In the genomic region with DNA sequence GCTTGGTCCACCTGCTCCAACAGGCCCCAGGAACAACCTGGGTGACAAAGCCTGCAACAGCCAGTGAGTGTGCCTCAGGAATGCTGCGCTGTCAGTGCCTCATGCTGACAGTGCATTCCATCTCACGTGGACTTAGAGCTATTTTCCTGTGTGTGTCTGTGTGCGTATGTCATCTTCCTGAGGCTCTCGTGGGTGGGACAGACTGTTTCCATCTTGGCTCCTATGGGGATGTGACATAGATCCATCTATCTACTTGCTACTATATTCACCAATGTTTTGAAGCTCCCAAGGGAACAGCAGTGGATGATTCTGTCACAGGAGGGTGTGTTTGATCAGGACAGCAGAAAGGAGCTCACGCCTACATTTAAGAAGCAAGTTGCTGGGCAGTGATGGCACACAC, we compare ENCODE assay signal across 29 mouse cellular contexts. TPM values are rescaled to one million over a fixed set of nuclear protein-coding genes. Genes with fewer than 3 reads are reported as not detected.
DNase-seq lines count a peak whose midpoint lies in the region; ATAC-seq lines count a peak whose summit lies in the region.
"Had no signal": no experiment of that assay in that cellular context is flagged by ENCODE, and none has a peak within 500 bp of the region (broad histone marks: within the 10 kb centered on the region; RNA-seq: fewer than 3 reads in every experiment).

No protein-coding gene starts in this region.

- no peak for DNase-seq in frontal cortex, postnatal 10 days (ENCODE audit: low spot score in 2 of 2)
- no peak for DNase-seq in midbrain, embryonic 10.5 days (ENCODE audit: low spot score)
- DNase-seq in midbrain, embryonic 14.5 days = no peak
- peak; percentile 36 for DNase-seq in 416B (ENCODE audit: low read depth)
- DNase-seq in embryonic facial prominence, embryonic 14.5 days (ENCODE audit: low spot score) = no peak
- no peak for DNase-seq in gastrocnemius, postnatal 25 days
- DNase-seq: adrenal gland, postnatal 36 days; cerebellum, adult 11 months; cerebellum, postnatal 14 days; gastrocnemius, postnatal 36 days; heart, adult 2 months; kidney, adult 18-20 months; layer of hippocampus, adult 9-11 months; lung, postnatal 4 days; right cerebral cortex, postnatal 14 days; spleen, adult 18-20 months had no signal

- no peaks in the 10 kb centered on the region for H3K27me3 ChIP-seq in midbrain, embryonic 10.5 days (ENCODE audit: low read depth, poor library complexity, severe bottlenecking)
- H3K27me3 ChIP-seq in midbrain, embryonic 14.5 days (ENCODE audit: control insufficient read depth, insufficient read depth, low read length) = no peaks in the 10 kb centered on the region
- H3K27me3 ChIP-seq in embryonic facial prominence, embryonic 14.5 days (replicated peaks; ENCODE audit: control insufficient read depth, insufficient read depth, low read length) = no peaks in the 10 kb centered on the region
- H3K27me3 ChIP-seq: embryonic facial prominence, embryonic 12.5 days; forebrain, embryonic 15.5 days; limb, embryonic 15.5 days; lung, embryonic 15.5 days; midbrain, embryonic 12.5 days; Patski had no signal

- WGBS in midbrain, embryonic 10.5 days = 72% methylated on average over 5 of the region's 5 CpGs
- WGBS in midbrain, embryonic 14.5 days = 84% methylated on average over 5 of the region's 5 CpGs
- 58% methylated on average over 5 of the region's 5 CpGs for WGBS in embryonic facial prominence, embryonic 14.5 days

- H3K9ac ChIP-seq in midbrain, embryonic 14.5 days (replicated peaks; ENCODE audit: low read length) = no peak overlapping the region
- H3K9ac ChIP-seq in embryonic facial prominence, embryonic 14.5 days (ENCODE audit: low read depth, low read length) = no peak overlapping the region
- H3K9ac ChIP-seq: embryonic facial prominence, embryonic 12.5 days; forebrain, embryonic 15.5 days; limb, embryonic 15.5 days; liver, embryonic 14.5 days; lung, embryonic 15.5 days; midbrain, embryonic 12.5 days had no signal

- 0 out of 2 replicates have a peak overlapping the region, but pooled peaks have one; percentile 13 for H3K27ac ChIP-seq in midbrain, embryonic 10.5 days (replicated peaks)
- no peak overlapping the region for H3K27ac ChIP-seq in midbrain, embryonic 14.5 days (replicated peaks; ENCODE audit: low read depth, low read length)
- H3K27ac ChIP-seq in embryonic facial prominence, embryonic 14.5 days (replicated peaks; ENCODE audit: low read depth, low read length) = 0 out of 2 replicates have a peak overlapping the region, but pooled peaks have one; percentile 4
- H3K27ac ChIP-seq: forebrain, embryonic 15.5 days; heart, adult 2 months; hindbrain, postnatal 0 days; kidney, postnatal 0 days; left cerebral cortex, adult 2 months; limb, embryonic 15.5 days; liver, embryonic 14.5 days; lung, embryonic 15.5 days; midbrain, embryonic 12.5 days had no signal

- no peak overlapping the region for H3K4me3 ChIP-seq in midbrain, embryonic 10.5 days
- no peak overlapping the region for H3K4me3 ChIP-seq in midbrain, embryonic 14.5 days (replicated peaks; ENCODE audit: low read depth, low read length)
- no peak overlapping the region for H3K4me3 ChIP-seq in embryonic facial prominence, embryonic 14.5 days (ENCODE audit: low read depth, low read length)
- H3K4me3 ChIP-seq: embryonic facial prominence, embryonic 12.5 days; forebrain, embryonic 15.5 days; heart, adult 2 months; left cerebral cortex, adult 2 months; limb, embryonic 15.5 days; lung, embryonic 15.5 days; midbrain, embryonic 12.5 days had no signal

- ATAC-seq in frontal cortex, adult (ENCODE audit: low TSS enrichment) = peak; percentile 32; the same call in 1 of the 2 replicates
- no peak for ATAC-seq in midbrain, embryonic 14.5 days (ENCODE audit: low FRiP score, low TSS enrichment)
- no peak for ATAC-seq in embryonic facial prominence, embryonic 14.5 days (ENCODE audit: low read depth)
- ATAC-seq: forebrain, embryonic 15.5 days; hindbrain, postnatal 0 days; Patski had no signal

- no peak overlapping the region for H3K4me2 ChIP-seq in midbrain, embryonic 14.5 days (ENCODE audit: low read length)
- no peak overlapping the region for H3K4me2 ChIP-seq in embryonic facial prominence, embryonic 14.5 days (ENCODE audit: low read depth, low read length)
- H3K4me2 ChIP-seq: embryonic facial prominence, embryonic 12.5 days; forebrain, embryonic 15.5 days; limb, embryonic 15.5 days; lung, embryonic 15.5 days; midbrain, embryonic 12.5 days had no signal

- H3K9me3 ChIP-seq in midbrain, embryonic 10.5 days (replicated peaks) = no peaks in the 10 kb centered on the region
- no peaks in the 10 kb centered on the region for H3K9me3 ChIP-seq in midbrain, embryonic 14.5 days (ENCODE audit: control insufficient read depth, low read length)
- no peaks in the 10 kb centered on the region for H3K9me3 ChIP-seq in embryonic facial prominence, embryonic 14.5 days (ENCODE audit: control insufficient read depth, low read length)
- H3K9me3 ChIP-seq: embryonic facial prominence, embryonic 12.5 days; forebrain, embryonic 15.5 days; limb, embryonic 15.5 days; lung, embryonic 15.5 days; midbrain, embryonic 12.5 days had no signal

- peaks cover 52% of the 10 kb centered on the region for H3K4me1 ChIP-seq in midbrain, embryonic 10.5 days
- peaks cover 16% of the 10 kb centered on the region for H3K4me1 ChIP-seq in midbrain, embryonic 14.5 days (ENCODE audit: control insufficient read depth, insufficient read depth, low read length)
- peaks cover 40% of the 10 kb centered on the region for H3K4me1 ChIP-seq in embryonic facial prominence, embryonic 14.5 days (ENCODE audit: control insufficient read depth, insufficient read depth, low read length)

- H3K36me3 ChIP-seq in midbrain, embryonic 10.5 days = no peaks in the 10 kb centered on the region
- H3K36me3 ChIP-seq in midbrain, embryonic 14.5 days (ENCODE audit: control insufficient read depth, insufficient read depth, low read length) = 0 out of 2 replicates have a peak, but pooled peaks cover under 1% of the 10 kb centered on the region
- no peaks in the 10 kb centered on the region for H3K36me3 ChIP-seq in embryonic facial prominence, embryonic 14.5 days (ENCODE audit: control insufficient read depth, insufficient read depth, low read length)
- H3K36me3 ChIP-seq: embryonic facial prominence, embryonic 12.5 days; forebrain, embryonic 15.5 days; limb, embryonic 15.5 days; lung, embryonic 15.5 days; midbrain, embryonic 12.5 days had no signal

RNA-seq across cellular contexts. Expression of a gene that starts 3.4 kb away (rescaled TPM):
- 87.6 and 103 TPM in 2 replicates for polyA plus RNA-seq in midbrain, embryonic 10.5 days (2016; fragmentation: Nextera tagmentation; extraction: Ambion mirVana)
- polyA plus RNA-seq in midbrain, embryonic 14.5 days (2014; fragmentation: Nextera tagmentation; extraction: Ambion mirVana) = 99.4 and 121 TPM in 2 replicates
- polyA plus RNA-seq in embryonic facial prominence, embryonic 14.5 days (2014; fragmentation: Nextera tagmentation; extraction: Ambion mirVana) = 29.3 and 33.8 TPM in 2 replicates
- total RNA-seq in gastrocnemius, postnatal 25 days (2021) = 1 to 10 TPM; 3.1 TPM

RNA-seq across cellular contexts. Expression of a gene that starts 17.6 kb away (rescaled TPM):
- 0.02 and 0.07 TPM in 2 replicates for polyA plus RNA-seq in midbrain, embryonic 10.5 days (2016; fragmentation: Nextera tagmentation; extraction: Ambion mirVana)
- polyA plus RNA-seq in midbrain, embryonic 14.5 days (2014; fragmentation: Nextera tagmentation; extraction: Ambion mirVana) = 0.11 and 0.20 TPM in 2 replicates
- polyA plus RNA-seq in embryonic facial prominence, embryonic 14.5 days (2014; fragmentation: Nextera tagmentation; extraction: Ambion mirVana) = 0.17 and 0.28 TPM in 2 replicates
- under 1 TPM in 1 of 2 experiments, not detected in 1; 0.03 TPM for total RNA-seq in gastrocnemius, postnatal 25 days (2021)
- total RNA-seq: hematopoietic stem cell, adult 5-6 weeks had no signal
- polyA plus RNA-seq: kidney, postnatal 0 days; neural tube, embryonic 11.5 days had no signal

RNA-seq across cellular contexts. Expression of a gene that starts 40.0 kb away (rescaled TPM):
- polyA plus RNA-seq in midbrain, embryonic 10.5 days (2016; fragmentation: Nextera tagmentation; extraction: Ambion mirVana) = 35.1 and 39.2 TPM in 2 replicates
- polyA plus RNA-seq in midbrain, embryonic 14.5 days (2014; fragmentation: Nextera tagmentation; extraction: Ambion mirVana) = 27.9 and 28.1 TPM in 2 replicates
- polyA plus RNA-seq in embryonic facial prominence, embryonic 14.5 days (2014; fragmentation: Nextera tagmentation; extraction: Ambion mirVana) = 24.2 and 27.6 TPM in 2 replicates
- 10 to 100 TPM; 18.3 to 18.7 TPM for total RNA-seq in gastrocnemius, postnatal 25 days (2021)

RNA-seq across cellular contexts. Expression of a gene that starts 48.8 kb away (rescaled TPM):
- polyA plus RNA-seq in midbrain, embryonic 10.5 days (2016; fragmentation: Nextera tagmentation; extraction: Ambion mirVana) = 0.77 and 1.9 TPM in 2 replicates
- polyA plus RNA-seq in midbrain, embryonic 14.5 days (2014; fragmentation: Nextera tagmentation; extraction: Ambion mirVana) = 1.5 and 1.7 TPM in 2 replicates
- polyA plus RNA-seq in embryonic facial prominence, embryonic 14.5 days (2014; fragmentation: Nextera tagmentation; extraction: Ambion mirVana) = 1.3 and 2.1 TPM in 2 replicates
- under 1 TPM; 0.46 to 0.56 TPM for total RNA-seq in gastrocnemius, postnatal 25 days (2021)
